In the genomic region with DNA sequence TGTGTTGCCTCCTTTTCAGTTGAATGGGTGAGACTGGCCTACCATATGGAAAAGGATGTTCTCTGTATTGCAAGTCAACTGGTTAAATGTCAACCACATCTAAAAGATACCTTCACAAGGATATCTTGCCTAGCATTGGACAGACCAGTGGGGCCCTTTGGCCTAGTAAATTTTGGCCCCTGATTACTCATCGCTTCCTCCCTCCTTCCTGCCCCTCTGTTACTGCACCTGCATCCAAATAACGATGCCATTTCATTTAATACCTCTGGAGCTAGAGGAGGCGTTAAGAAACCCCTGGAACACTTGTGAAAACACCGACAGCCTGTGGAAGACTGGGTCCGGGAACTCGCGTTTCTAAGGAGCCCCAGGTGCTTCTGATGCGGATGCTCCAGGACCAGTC, we compare ENCODE assay signal across 27 mouse cellular contexts.
"Had no signal": no experiment of that assay in that cellular context is flagged by ENCODE, and none has a peak within 500 bp of the region (broad histone marks: within the 10 kb centered on the region; RNA-seq: fewer than 3 reads in every experiment).

No protein-coding gene starts in this region.

- ATAC-seq: forebrain, embryonic 13.5 days; forebrain, embryonic 14.5 days; forebrain, embryonic 15.5 days; forebrain, embryonic 16.5 days had no signal

- H3K4me1 ChIP-seq: embryonic facial prominence, embryonic 12.5 days; embryonic facial prominence, embryonic 15.5 days had no signal

- H3K4me3 ChIP-seq: embryonic facial prominence, embryonic 10.5 days; embryonic facial prominence, embryonic 12.5 days; embryonic facial prominence, embryonic 13.5 days; embryonic facial prominence, embryonic 15.5 days; erythroblast, embryonic 14.5 days; forebrain, embryonic 10.5 days; forebrain, embryonic 12.5 days; forebrain, embryonic 13.5 days; forebrain, embryonic 15.5 days; gastrocnemius, adult 2 months; heart, embryonic 10.5 days had no signal

- H3K4me2 ChIP-seq: embryonic facial prominence, embryonic 12.5 days; embryonic facial prominence, embryonic 13.5 days; embryonic facial prominence, embryonic 15.5 days; forebrain, embryonic 12.5 days; forebrain, embryonic 13.5 days; forebrain, embryonic 15.5 days had no signal

- H3K36me3 ChIP-seq: embryonic facial prominence, embryonic 10.5 days; embryonic facial prominence, embryonic 12.5 days; embryonic facial prominence, embryonic 13.5 days; embryonic facial prominence, embryonic 15.5 days; forebrain, embryonic 10.5 days; forebrain, embryonic 12.5 days; forebrain, embryonic 15.5 days had no signal

- H3K9ac ChIP-seq: embryonic facial prominence, embryonic 12.5 days; embryonic facial prominence, embryonic 13.5 days; embryonic facial prominence, embryonic 15.5 days; forebrain, embryonic 12.5 days; forebrain, embryonic 13.5 days; forebrain, embryonic 15.5 days had no signal

- DNase-seq: cerebellum, adult 2 months; cerebellum, adult 8-10 months; cerebellum, adult 9-10 months; cerebellum, adult 9-11 months; cerebellum, postnatal 10 days; cerebellum, postnatal 14 days; cerebellum, postnatal 25 days; cerebellum, postnatal 36 days; embryo, embryonic 11 days; gastrocnemius, adult 2 months; gastrocnemius, postnatal 10 days; gastrocnemius, postnatal 14 days; gastrocnemius, postnatal 25 days; gastrocnemius, postnatal 36 days; heart, adult 18-20 months had no signal

- H3K27ac ChIP-seq: embryonic facial prominence, embryonic 10.5 days; embryonic facial prominence, embryonic 12.5 days; embryonic facial prominence, embryonic 13.5 days; forebrain, embryonic 10.5 days; forebrain, embryonic 12.5 days; forebrain, embryonic 13.5 days; forebrain, embryonic 15.5 days; gastrocnemius, adult 2 months; heart, embryonic 10.5 days had no signal

- H3K9me3 ChIP-seq: embryonic facial prominence, embryonic 10.5 days; embryonic facial prominence, embryonic 12.5 days; embryonic facial prominence, embryonic 13.5 days; embryonic facial prominence, embryonic 15.5 days; forebrain, embryonic 10.5 days; forebrain, embryonic 12.5 days; forebrain, embryonic 13.5 days; forebrain, embryonic 15.5 days; heart, embryonic 10.5 days had no signal

- H3K27me3 ChIP-seq: embryonic facial prominence, embryonic 12.5 days; embryonic facial prominence, embryonic 13.5 days; embryonic facial prominence, embryonic 15.5 days; forebrain, embryonic 12.5 days; forebrain, embryonic 13.5 days; forebrain, embryonic 15.5 days had no signal
